Mouse (Mus musculus) kidney, postnatal 14 days (tissue): ENCODE measurements around the gene Cop1.

Experiments used
- DNase-seq: peaks from one replicate; pipeline ENCODE4 v3.0.0; 2022; ENCODE audit warnings: mixed read lengths

Gene Cop1

GRCm38 (mm10) chr1:159290859-159291258 is 58.7 kb downstream of the Cop1 start:
- DNase-seq, result no peak

- no peak for DNase-seq
Measured at GRCm38 (mm10) chr1:159301418-159302082, 69.4 kb downstream of the Cop1 start.

GRCm38 (mm10) chr1:159313625-159314024 is 81.5 kb downstream of the Cop1 start:
- DNase-seq, result no peak

- DNase-seq, result peak; percentile 6
Measured at GRCm38 (mm10) chr1:159322586-159322985, 90.5 kb downstream of the Cop1 start.

- no peak for DNase-seq
Measured at GRCm38 (mm10) chr1:159331008-159331407, 98.9 kb downstream of the Cop1 start.

GRCm38 (mm10) chr1:159334157-159334556 is 102.0 kb downstream of the Cop1 start:
- DNase-seq, result no peak

- DNase-seq, result no peak
Measured at GRCm38 (mm10) chr1:159342355-159342754, 110.2 kb downstream of the Cop1 start.

GRCm38 (mm10) chr1:159355027-159355570 is 123.0 kb downstream of the Cop1 start:
- DNase-seq, result peak; percentile 8

GRCm38 (mm10) chr1:159358713-159359112 is 126.6 kb downstream of the Cop1 start:
- no peak for DNase-seq

GRCm38 (mm10) chr1:159371881-159372390 is 139.8 kb downstream of the Cop1 start:
- DNase-seq, result no peak

- no peak for DNase-seq
Measured at GRCm38 (mm10) chr1:159382218-159382617, 150.1 kb downstream of the Cop1 start.

- DNase-seq, result no peak
Measured at GRCm38 (mm10) chr1:159382916-159383315, 150.8 kb downstream of the Cop1 start.

- no peak for DNase-seq
Measured at GRCm38 (mm10) chr1:159386458-159386857, 154.3 kb downstream of the Cop1 start.

GRCm38 (mm10) chr1:159388565-159389024 is 156.5 kb downstream of the Cop1 start:
- peak; percentile 17 for DNase-seq

- DNase-seq, result peak; percentile 70
Measured at GRCm38 (mm10) chr1:159390049-159390448, 157.9 kb downstream of the Cop1 start.

- DNase-seq, result no peak
Measured at GRCm38 (mm10) chr1:159392667-159393066, 160.5 kb downstream of the Cop1 start.

- DNase-seq, result peak; percentile 53
Measured at GRCm38 (mm10) chr1:159393070-159393699, 161.1 kb downstream of the Cop1 start.

- no peak for DNase-seq
Measured at GRCm38 (mm10) chr1:159393931-159394330, 161.8 kb downstream of the Cop1 start.

GRCm38 (mm10) chr1:159396515-159396914 is 164.4 kb downstream of the Cop1 start:
- DNase-seq, result peak; percentile 40
